Mouse (Mus musculus) c-Kit-positive CD71-positive TER-119-positive erythroid progenitor cells, embryonic 14.5 days (primary cell): ENCODE measurements around the gene Sp1.

Experiments
- DNase-seq: peaks from one replicate; pipeline ENCODE4 v3.0.0-alpha.2; 2013; ENCODE audit warnings: low spot score

Gene Sp1

DNA sequence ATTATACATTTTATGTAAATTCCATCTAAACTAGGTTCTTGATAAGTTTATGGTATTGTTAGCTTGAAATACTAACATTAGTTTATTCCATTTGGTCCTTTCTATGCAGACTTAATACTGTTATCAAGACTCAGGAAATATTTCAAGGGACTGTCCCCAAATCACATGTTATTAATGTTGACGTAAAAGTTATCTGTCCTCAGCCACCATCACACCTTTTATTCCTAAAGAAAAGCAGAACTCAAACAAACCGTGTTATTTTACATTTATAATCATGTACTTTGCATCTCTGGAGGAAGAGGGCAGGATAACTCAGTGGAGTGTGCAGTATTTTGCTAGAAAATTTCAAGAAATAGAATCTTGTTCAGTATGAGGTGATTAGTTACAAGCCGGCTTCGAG, 27.2 kb downstream of the Sp1 start:
- no peak for DNase-seq

GRCm38 (mm10) chr15:102442490-102442889, 36.5 kb downstream of the Sp1 start:
- DNase-seq, result peak; percentile 79

DNA sequence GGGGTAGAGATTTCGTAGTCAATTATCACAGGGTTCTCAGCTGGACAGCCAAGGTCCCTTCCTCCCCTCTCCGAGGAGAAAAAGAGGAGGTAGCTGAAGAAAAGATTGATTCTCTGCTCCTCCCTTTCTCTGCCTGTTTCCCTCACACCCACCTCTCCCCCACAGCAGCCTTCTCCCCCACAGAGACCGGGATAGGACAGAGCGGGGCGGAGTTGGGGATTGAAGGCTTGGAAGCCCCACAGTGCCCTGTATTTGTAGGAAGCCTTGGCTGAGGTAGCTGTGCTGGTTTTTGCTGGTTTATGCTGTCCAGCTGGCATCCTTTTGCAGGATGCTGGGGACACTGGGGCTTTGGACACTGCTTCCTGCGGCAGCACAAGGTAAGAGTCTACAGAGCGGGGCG, 39.2 kb downstream of the Sp1 start, which contains the start of gene Amhr2:
TSS of gene Amhr2 (plus strand) at position 222 of the 400 bp plus-strand sequence.
- no peak for DNase-seq

DNA sequence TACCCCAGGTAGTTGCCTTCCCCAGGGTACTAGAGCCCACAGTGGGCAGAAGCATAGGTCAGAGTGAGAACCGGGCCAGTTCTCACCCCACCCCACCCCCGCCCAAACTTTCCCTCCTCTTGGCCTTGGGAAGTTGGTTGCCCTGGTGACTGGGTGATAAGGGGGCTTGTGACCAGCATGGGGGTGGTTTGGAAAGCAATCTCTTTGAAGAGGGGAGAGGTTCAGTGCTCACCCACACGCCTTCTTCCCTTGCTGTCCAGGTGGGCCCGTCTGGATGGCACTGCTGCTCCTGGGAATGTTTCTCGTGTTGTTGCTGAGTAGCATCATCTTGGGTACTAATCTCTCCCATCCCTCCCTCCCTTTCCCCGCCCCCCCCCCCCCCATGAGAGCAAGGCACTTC, 40.5 kb downstream of the Sp1 start:
- no peak for DNase-seq

DNA sequence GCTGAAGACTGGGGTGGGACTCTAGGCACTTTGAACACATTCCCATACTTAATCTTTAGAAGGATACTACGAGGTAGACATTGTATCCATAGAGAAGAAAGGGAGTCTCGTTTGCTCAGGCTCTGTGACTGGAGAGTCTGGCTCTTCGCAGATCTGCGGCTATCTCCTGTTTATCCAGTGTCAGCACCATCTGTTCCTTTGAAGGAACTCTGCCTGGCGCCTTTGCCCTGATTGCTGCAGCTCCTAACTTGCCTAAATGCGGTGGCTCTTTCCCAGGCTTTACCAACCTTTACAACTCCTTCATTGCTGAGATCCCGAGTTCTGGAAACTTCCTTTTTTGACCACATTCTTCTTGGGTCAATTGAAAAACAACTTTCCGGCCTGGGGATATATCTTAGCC, 43.4 kb downstream of the Sp1 start:
- no peak for DNase-seq

DNA sequence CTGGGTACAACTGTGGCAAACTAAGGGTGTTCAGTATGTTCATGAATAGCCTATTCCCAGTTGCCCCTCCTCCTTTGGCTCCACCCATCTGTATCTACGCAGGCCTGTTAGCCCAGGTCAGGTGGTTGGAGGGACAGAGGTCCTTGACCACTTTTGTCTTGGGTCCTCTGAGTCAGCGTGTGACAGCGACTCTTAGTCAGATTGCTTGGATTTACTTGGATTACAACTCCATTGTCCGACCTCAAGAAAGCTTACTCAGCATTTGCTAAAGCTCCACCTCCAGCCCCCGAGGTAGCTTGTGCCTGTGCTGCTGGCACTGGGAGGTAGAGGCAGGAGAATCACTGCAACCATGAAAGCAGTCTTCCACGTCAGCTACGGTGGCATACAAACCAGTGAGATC, 45.0 kb downstream of the Sp1 start:
- DNase-seq, result no peak

DNA sequence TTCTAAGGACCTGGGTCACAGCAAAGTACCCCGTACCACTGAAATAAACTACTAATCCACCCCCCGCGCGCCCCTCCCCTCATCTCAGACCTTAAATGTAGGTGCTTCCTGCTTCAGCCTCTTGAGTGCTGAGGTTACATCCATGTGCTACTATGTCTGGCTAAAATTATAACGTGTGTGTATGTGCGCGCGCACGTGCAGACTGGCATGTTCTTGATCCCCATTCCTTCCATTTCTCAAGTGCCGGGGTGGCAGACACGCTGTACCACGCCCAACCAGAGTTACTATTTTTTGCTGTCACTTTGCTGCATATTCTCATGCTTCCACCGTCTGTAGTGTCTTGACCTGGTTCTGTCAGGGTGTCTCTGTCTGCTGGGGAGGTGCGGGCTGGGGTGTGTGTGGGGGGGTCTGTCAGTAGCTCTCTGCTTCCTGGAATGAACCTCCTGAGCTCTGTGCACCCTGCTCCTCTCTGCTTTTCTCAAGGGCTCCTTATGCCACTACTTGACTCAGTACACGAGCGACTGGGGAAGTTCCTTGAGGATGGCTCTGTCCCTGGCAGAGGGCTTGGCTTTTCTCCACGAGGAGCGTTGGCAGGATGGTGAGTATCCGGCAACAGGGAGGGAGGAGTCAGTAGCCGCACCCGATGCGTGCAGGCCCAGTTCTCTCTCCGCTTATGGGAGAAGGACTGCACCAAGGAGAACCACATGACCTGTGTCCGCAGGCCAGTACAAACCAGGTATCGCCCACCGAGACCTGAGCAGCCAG, 45.9 kb downstream of the Sp1 start:
- no peak for DNase-seq

- DNase-seq, result peak; percentile 48
Observed at GRCm38 (mm10) chr15:102455993-102456392, 50.0 kb downstream of the Sp1 start.

GRCm38 (mm10) chr15:102458050-102458736, 52.2 kb downstream of the Sp1 start:
- DNase-seq, result peak; percentile 29

GRCm38 (mm10) chr15:102458904-102459317, 53.0 kb downstream of the Sp1 start, which contains the start of gene Prr13:
Prr13 (plus strand) TSS chr15:102459028.
- DNase-seq, result peak; percentile 94

DNA sequence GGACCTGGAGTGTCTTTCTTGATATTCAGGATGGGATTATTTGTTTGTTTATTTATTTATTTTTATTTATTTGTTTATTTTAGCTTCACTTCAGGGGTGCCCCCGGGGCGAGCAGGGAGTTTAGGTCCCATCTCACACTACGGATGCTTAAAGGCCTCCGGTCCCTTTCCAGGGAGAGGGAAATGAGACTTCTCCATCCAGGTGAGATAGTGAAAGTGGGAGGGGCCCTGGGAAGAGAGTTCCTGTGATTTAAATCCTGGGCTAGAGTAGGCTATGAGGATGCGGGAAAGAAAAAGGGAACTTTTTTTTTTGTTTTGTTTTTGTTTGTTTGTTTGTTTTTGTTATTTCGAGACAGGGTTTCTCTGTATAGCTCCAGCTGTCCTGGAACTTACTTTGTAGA, 53.4 kb downstream of the Sp1 start:
- no peak for DNase-seq

DNA sequence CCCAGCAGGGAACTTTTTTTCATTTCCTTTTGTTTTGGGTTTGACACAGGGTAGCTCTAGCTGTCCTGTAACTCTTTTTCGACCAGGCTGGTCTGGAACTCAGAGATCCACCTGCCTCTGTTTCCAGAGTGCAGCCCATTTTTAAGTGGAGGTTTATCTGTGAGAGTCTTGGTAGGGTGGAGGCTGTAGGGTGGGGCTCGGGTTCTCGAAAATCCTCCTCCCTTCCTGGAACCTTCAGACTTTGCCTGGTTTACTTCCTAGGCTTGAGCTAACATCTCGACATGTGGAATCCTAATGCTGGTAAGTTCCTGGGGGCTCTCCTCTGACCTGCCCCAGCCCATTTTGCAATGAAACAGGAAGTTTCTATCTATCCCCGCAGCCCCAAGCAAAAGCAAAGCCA, 53.9 kb downstream of the Sp1 start:
- DNase-seq, result peak; percentile 89

DNA sequence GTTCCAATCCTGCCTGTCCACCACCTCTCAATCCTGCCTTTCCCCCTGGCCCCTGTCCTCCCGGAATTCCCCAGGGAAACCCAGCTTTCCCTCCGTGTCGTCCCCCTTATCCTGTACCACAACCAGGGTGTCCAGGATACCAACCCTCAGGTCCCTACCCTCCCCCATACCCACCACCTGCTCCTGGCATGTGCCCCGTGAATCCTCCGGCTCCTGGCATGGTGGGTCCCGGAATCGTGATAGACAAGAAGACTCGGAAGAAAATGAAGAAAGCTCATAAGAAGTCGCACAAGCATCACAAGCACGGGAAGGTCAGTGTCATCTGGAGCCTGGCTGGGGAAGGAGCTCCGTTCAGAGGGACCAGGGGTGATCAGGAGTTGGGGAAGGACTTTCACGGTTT, 54.5 kb downstream of the Sp1 start:
- DNase-seq, result no peak

GRCm38 (mm10) chr15:102460971-102461370, 55.0 kb downstream of the Sp1 start:
- DNase-seq, result peak; percentile 57

- DNase-seq, result no peak
Observed at GRCm38 (mm10) chr15:102461430-102462075, 55.6 kb downstream of the Sp1 start.

DNA sequence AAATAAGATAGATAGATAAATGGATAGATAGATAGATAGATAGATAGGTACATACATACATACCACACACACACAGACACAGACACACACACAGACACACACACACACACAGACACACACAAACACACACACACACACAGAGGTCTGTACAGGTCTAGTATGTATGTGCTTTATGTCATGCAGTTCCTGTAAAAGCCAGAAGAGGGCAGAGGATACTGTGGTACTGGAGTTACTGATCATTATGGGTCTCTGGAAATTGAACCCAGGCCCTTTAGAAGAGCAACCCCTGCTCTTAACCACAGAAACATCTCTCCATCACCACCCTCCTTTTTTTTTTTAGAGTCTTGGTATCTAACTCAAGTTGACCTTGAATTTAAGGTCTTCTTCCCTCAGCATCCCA, 57.7 kb downstream of the Sp1 start:
- DNase-seq, result peak; percentile 57

DNA sequence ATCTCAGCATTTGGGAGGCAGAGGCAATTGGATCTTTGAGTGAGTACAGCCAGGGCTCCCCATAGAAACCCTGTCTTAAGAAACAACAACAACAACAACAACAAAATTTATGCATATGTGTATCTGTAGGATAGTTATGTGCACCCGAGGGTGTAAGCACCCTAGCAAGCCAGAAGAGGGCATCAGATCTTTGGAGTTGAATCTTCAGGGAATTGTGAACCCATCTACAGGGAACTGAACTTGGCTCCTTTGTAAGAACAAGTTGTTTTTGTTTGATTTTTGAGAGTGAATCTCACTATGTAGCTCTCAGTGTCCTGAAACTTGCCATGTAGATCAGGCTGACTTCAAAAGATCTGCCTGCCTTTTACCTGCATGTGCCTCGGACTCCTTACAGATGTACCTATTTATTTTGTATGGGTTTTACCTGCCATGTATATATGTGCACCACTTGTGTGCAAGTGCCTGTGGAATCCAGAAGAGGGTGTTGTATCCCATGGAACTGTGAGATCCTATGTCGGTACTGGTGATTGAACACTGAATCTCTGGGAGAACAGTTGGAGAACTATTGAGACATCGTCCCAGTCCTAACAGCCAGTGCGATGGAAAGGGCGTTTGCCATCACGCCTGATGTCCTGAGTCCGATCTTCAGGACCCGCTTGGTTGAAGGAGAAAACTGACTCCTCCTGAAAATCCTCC, 62.9 kb downstream of the Sp1 start:
- no peak for DNase-seq

- peak; percentile 95 for DNase-seq
Observed at GRCm38 (mm10) chr15:102470183-102470604, 64.3 kb downstream of the Sp1 start, which contains the start of gene Pcbp2. Pcbp2 (plus strand) TSS chr15:102470539.

- DNase-seq, result peak; percentile 60
Observed at GRCm38 (mm10) chr15:102470605-102471294, 64.8 kb downstream of the Sp1 start.

DNA sequence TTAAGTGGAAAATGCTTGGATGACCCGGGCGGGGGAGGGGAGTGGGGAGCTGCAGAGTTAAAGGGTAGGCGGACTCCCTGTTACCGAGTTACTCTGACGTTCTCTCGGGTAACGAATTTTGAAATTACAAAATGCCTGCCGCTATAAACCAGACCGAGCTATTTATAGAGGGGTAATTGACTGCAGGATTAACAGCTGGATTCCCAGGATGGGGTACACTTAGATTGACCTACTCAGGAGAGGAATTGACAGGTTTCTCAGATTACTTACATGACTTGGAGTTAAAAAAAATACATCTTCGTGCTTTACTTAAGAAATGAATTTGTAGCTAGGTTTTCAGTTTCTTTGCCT, 65.3 kb downstream of the Sp1 start:
- no peak for DNase-seq

DNA sequence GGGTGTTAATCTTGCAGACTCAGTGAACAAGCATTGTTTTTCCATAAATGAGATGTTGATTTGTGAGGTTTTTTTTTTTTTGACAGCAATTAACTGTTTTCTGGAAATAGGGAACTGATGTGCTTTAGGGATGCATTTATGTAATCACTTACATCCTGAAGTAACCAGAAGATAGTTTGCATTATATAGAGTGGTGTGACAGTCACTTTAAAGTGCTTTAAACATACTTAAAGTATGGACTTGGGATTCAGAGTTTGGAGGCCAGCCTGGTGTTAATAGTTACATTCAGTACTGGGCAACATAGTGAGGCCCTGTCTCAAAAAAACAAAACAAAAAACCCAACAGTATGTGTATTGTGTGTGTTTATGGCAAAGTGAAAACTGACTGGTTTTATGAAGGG, 65.8 kb downstream of the Sp1 start:
- no peak for DNase-seq

DNA sequence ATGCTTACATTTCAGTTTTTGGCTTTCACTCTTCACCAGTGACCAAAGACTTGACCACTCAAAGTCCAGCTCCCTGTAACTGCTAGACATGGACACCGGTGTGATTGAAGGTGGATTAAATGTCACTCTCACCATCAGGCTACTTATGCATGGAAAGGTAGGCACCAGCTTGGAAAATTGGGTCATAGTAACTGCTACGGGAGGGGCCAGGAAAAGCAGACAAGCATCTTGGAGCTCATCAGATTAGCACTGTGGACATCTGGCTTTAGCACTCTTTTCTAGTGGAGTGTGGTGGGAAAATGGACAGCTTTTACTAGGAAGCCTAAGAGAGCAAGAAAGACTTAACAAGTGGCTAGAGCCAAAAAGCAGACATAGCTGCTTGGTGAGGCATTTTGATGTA, 67.3 kb downstream of the Sp1 start:
- DNase-seq, result no peak
